Mouse (Mus musculus) T-helper 17 cell (primary cell): ENCODE measurements around the gene Phyhipl.

Experiments
- in situ Hi-C, 2 experiments: fragments of 300-600 bp; cut with MboI, MseI; formaldehyde crosslinking; loops; 1 replicate in 1 of 2; 2 replicates in 1 of 2; pipeline ENCODE4 v1.15.1; 2025; ENCODE audit warnings: high pct_unique_total_duplicates in 2 of 2

Phyhipl gene

DNA sequence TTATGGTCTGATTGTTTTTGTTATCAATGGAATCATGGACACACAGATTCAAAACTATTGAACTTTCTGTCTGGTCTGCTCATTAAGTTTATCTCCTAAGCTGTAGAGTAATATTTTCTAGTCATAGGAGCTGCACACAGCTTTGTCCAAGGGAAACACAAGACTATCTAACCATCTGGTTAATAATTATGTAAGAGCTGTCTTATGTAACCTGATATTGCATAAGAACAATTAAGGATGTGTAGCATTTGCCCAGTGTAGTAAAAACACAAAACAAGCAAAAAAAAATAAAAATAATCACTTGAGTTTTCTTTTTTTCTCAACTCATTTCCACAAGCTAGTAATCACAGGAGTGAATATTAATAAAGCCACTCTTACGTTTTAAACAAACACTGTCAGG lies 20.5 kb downstream of the Phyhipl start:
- in situ Hi-C loops, result no loop called here

- in situ Hi-C loops, result no loop called here
These were observed 24.6 kb downstream of the Phyhipl start for GRCm38 (mm10) chr10:70631142-70631541.

DNA sequence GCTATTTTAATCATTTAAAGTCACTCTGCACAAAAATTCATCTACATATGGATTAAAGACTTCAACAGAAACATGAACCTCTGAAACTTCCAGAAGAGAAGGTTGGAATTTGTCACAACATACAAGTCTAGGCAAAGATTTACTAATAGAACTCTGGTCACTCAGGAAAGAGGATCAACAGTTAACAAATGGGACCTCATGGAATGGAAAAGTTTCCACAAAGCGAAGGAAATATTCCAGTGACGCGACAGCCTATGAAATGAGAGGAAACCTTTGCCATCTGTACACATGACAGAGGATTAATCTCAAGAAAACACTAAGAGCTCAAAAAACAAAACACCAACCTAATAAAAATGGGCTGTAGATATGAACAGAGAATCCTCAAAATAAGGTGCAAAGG lies 32.3 kb downstream of the Phyhipl start:
- in situ Hi-C loops, result no loop called here

GRCm38 (mm10) chr10:70616377-70616776 lies 39.4 kb downstream of the Phyhipl start:
- in situ Hi-C loops, result no loop called here

- in situ Hi-C loops, result no loop called here
These were observed 44.1 kb downstream of the Phyhipl start for GRCm38 (mm10) chr10:70611633-70612032.

DNA sequence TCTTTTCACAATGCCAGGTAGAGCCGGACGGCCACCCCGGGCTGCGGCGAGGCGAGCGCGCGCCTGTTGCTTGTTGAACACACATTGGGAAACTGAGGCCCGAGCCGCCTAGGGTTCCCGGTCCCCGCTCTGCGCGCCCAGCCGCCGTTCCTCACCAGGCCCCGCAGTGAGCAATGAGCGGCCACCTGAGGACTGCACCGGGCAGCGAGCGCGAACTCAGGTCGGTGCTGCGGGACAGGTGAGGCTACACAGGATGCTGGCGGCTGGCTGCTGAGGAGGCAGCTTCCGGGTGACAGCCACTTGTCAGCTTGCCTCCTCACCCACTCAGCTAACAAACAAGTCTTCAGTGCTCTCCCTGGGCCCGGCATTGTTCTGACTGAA lies 55.9 kb downstream of the Phyhipl start:
- in situ Hi-C loops, result no loop called here

GRCm38 (mm10) chr10:70599126-70599924 lies 56.4 kb downstream of the Phyhipl start:
- in situ Hi-C loops, result no loop called here

DNA sequence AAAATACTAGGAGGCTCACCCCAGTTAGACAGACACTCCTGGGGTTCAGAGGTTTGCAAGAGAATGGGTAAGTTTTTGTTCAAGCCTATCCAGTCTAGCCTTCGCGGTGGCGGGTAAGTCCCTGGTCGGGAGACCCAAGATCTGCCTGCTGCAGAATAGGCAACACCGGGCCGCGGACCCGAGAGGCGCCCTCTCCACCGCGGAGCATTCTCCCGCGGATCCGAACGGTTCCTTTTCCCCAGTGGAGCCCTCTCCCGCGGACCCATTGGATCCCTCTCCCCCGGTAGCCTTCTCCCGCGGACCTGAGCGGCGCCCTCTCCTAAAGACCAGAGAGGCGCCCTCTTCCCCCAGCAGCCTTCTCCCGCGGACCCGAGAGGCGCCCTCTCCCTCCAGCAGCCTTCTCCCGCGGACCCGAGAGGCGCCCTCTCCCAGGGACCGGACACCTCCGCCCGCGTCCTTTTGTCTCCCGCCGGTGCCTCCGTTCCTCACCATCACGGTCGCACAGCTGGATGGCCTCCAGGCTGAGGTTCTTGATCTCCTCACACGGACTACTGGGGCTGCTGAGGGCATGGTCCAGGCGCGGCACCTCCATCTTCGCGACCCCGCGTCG lies 57.1 kb downstream of the Phyhipl start:
- in situ Hi-C loops, result no loop called here

GRCm38 (mm10) chr10:70598081-70598515 lies 57.7 kb downstream of the Phyhipl start:
- in situ Hi-C loops, result no loop called here

GRCm38 (mm10) chr10:70594007-70594406 lies 61.8 kb downstream of the Phyhipl start:
- in situ Hi-C loops, result no loop called here

DNA sequence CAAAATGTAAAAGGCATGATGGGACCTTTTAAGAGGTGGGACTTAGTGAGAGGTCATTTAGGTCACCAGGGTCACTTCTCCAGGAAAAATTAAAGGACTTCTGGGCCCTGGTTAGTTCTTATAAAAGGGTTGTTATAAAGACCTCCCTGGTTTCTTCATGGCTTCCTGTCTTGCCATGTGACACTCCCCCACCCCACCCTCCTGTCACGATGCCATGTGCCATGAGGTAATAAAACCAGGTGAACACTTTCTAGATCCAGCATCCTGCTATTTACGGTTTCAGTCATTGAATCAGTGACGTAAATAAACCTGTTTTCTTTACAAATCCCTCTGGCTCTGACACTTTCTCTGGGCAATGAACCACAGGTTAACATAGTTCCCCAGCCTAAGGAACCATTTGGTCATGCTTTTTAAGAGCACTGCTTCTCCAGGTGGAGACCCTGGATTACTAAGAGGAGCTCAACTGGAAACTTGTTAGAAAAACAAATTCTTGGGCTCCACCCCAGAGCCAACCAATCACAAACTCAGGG lies 68.8 kb downstream of the Phyhipl start:
- in situ Hi-C loops, result no loop called here

DNA sequence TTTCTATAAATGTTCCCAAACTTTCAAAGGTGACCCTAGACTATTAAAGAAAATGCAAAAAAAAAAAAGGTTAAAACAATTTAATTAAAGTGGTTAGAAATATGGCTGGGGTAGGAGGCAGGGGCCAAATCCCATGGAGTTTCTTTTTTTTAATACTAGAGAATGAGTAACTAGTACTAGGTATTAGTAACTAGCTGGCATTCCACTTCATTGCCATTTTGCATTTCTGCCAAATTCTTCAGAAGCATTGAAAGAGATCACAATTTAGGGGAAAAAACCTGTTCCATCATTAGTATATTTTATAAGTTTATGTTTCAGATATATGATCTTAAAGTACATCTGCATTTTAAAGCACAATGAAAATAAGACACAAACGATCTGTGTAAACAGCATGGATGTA lies 71.6 kb downstream of the Phyhipl start:
- in situ Hi-C loops, result no loop called here

DNA sequence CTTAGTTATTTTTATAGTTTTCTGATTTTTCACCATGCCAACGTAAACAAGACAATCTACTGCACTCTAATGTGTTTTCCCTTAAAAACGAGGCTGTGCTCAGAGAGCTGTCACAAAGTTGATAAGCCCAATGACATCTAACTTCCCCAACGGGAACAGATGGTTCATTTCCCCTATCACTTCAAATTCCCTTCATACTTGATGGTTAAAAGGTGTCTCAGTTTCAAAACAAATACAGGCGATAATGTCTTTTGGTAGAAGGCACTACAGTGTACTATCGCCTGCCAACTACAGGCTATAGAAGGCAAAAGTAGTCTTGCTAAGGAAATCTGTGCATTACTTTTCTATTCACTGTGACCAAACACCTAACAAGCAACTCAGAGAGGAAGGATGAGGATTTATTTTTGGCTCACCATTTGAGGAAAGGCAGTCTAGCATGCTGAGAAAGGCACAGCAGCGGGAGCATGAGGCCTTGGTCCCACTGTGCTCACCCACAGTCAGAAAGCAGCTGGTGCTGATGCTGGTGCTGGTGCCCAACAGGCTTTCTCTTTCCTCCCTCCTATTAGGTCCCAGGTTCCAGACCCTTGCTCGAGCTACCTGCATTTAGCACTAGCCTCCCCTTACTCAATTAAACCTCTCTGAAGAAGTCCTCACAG lies 74.1 kb downstream of the Phyhipl start:
- in situ Hi-C loops, result no loop called here

DNA sequence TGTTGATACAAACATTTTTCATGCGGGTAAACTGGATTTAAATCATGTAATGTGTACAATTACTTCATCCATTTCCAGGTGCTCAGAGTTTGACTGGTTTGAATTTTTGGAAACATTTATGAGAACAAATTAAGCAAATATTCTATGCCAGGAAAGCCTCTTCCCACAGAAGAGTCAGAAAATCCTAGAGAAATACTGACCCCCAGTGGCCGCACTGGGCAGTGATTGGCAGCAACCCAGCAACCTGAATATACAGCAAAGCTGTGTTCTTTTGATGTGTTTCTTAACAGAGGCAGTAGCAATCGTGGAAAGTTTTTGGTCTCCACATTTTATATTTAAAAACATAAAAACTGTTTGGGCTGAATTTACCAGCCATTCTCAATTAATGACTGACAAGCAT lies 92.1 kb downstream of the Phyhipl start:
- in situ Hi-C loops, result no loop called here

DNA sequence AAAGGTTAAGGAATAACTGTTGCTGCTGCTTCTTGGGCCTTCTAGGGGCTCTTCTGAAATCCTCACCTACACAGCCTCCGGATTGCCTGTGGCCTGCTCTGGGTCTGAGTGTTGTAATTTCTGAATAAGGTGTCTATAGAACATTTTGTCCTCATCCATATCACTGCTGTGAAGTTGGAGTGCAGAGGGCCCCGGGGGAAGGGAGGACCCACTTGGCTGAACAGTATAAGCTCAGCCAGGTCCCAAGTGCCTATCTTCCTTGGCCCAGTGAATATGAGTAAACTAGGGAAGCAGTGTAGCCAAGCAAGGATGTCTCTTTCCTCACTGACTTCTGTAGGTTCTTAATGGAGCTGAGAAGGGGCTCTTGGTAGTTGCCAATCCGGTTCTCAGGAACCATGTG lies 103.2 kb downstream of the Phyhipl start:
- in situ Hi-C loops, result loop anchor here in 1 of 2 experiments (10.0 kb wide), 1 partner anchor 1102 kb away; no protein-coding TSS in a partner anchor

DNA sequence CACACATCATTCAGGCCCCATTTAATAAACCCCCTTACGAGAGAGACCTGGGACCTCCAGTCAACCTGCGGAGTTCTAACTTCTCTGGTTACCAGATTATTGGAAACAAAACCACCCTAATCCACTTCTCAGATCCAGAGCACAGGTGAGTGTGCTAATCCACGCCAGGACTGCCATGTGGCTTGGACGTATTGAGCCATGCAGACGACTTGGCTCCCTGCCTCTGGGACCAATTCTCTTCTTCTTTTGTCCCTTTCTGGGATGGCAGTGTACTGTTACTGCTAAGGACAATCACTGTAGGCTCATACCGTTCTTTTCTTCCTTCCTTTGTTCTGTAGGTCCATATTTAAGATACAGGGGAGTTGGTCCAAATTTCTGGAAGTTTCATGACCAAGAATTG lies 112.9 kb downstream of the Phyhipl start:
- in situ Hi-C loops, result no loop called here

DNA sequence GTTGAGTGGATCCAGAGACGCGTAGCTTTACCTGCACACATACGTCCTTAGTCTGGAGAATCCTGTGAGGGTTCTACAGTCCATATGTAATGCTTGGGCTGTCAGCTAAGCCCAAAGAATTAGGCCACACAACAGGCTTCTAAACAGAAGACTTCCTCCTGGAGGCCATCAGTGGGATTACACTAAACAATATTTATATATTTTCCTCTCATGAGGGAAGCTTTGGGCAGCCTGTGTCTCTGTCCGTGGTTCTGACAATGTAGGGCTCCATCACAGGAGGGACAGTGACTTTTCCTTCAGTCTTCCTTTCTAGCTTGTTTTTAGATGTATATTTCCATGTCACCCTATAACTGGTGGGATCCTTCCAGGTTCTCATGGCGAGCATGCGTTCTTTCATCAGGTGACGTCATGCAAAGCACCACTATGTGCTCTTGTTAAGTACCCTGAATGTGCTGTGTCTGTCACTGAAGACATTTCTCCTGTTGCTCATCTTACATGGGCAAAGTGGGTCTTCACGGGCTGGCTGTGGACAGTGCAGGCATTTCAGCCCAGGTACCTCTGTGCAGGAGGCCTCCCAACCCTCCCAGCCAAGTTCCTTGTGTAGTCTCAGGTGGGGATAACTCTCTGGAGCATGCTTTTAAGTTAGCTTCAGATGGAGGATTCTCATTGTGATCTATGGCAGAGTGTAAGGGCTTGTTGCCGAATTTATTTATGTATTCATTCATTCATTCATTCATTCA lies 115.1 kb downstream of the Phyhipl start:
- in situ Hi-C loops, result no loop called here

- in situ Hi-C loops, result no loop called here
These were observed 116.5 kb downstream of the Phyhipl start for GRCm38 (mm10) chr10:70539251-70539650.

GRCm38 (mm10) chr10:70537694-70538093 lies 118.1 kb downstream of the Phyhipl start:
- in situ Hi-C loops, result no loop called here

DNA sequence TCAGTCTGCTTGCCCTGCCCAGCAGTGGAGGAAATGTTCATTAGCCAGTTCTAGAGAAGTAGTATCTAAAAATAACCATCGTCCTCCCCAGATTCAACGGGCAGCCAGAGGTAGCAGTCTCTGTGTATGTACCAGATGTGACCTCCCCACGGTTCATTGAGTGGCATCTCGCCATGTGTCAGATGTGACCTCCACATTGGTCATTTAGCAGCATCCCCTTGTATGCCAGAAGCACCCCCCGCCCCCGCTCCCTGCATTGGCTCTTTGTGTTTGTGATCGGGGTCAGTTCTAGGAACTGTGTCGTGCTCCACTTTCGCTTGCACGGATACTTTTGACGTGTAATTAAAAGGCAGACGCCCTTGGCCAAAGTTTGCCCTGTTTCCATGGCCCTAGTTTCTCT lies 120.4 kb downstream of the Phyhipl start:
- in situ Hi-C loops, result no loop called here

DNA sequence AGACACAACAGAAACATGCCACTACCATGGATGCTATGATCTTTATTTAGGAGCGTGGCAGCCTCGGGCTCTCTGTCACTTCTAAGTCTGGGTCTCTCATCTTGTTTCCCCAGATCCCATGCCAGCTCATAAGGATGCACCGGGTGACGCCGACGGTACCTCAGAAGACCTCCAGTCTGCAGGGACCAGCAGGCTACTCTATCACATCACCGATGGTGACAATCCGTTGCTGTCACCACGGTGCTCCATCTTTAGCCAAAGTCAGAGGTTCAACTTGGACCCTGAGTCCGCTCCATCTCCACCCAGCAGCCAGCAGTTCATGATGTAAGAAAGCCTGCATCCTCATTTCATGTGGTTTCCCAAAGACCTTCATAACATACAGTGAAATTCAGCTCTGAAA lies 121.2 kb downstream of the Phyhipl start:
- in situ Hi-C loops, result no loop called here

GRCm38 (mm10) chr10:70533986-70534385 lies 121.8 kb downstream of the Phyhipl start:
- in situ Hi-C loops, result no loop called here
